Mouse (Mus musculus) kidney, adult 2 months (tissue): ENCODE data around the gene Cc2d2b.

Experiments
- CTCF ChIP-seq: fragments of 200-500 bp; conservative IDR thresholded peaks from 2 replicates; pipeline ENCODE4 v1.5.1; 2011; ENCODE audit warnings: low read depth, mild to moderate bottlenecking, control low read depth, low read length, moderate library complexity, mixed read lengths; ENCODE audit not compliant: insufficient read depth, insufficient read length
- POLR2A ChIP-seq: fragments of 200-500 bp; IDR thresholded peaks from one replicate; pipeline ENCODE4 v1.6.1; 2011; ENCODE audit warnings: low read depth, low read length, control low read depth

- no peak for TF ChIP-seq CTCF
- TF ChIP-seq POLR2A = no peak
Measured at GRCm38 (mm10) chr19:40726614-40727013, 21.9 kb upstream of the Cc2d2b start.
